Mouse (Mus musculus): ENCODE results near the gene Ppp1r13b.

DNA sequence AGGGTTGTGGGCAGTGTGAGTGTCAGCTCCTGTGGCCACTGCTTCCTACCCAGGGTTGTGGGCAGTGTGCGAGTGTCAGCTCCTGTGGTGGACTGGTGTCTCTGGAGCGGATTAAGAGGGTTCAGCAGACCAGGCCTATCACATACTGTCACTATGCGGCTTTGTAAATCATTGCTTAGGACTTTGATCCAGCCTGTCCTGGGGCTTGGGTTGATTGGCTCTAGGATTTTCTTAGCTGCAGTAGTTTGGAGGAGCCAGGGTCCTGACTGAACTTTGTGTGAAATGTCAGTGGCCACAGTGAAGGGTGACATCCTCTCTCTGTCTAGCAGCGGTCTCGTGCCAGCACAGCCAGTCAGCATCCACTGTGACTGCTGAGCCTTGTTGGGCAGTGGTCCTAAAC is 117.8 kb downstream of the Ppp1r13b start:
- TF ChIP-seq POLR2A (IDR thresholded peaks at IDR 0.05; ENCODE audit: insufficient read depth, low read depth, low read length) (no peak), CTCF (IDR thresholded peaks at IDR 0.05) (no peak), EP300 (IDR thresholded peaks at IDR 0.05; ENCODE audit: insufficient read depth, low read depth, low read length) (no peak)

All from heart, adult 2 months (tissue).